Mouse (Mus musculus) heart, postnatal 10 days (tissue): ENCODE data around the gene Ttc7b. TPM values are rescaled to one million over a fixed set of nuclear protein-coding genes. Genes with fewer than 3 reads are reported as not detected.
A peak's percentile ranks its signal among the peaks of the same experiment; 100 is the strongest.

Experiments used
- DNase-seq, 2 experiments: peaks; one replicate each; pipeline ENCODE4 v3.0.0; 2021
- intact Hi-C: fragments of 180-260 bp; cut with DNase I; formaldehyde crosslinking; loops from one replicate; pipeline ENCODE4 v1.15.1; 2025
- total RNA-seq, 2 experiments: library from RNA; stranded (reverse); gene quantifications; 2 replicates each; pipeline ENCODE4 v1.2.3; 2021

Ttc7b gene
- total RNA-seq, 2 experiments from 2014 or later: 70.5 to 78.3 TPM

- no peak for DNase-seq
- intact Hi-C loops: no loop called here
Measured at GRCm38 (mm10) chr12:100465101-100465715, 55.4 kb downstream of the Ttc7b start.

- intact Hi-C loops: no loop called here
- DNase-seq: no peak
Measured at GRCm38 (mm10) chr12:100457701-100458100, 62.9 kb downstream of the Ttc7b start.

GRCm38 (mm10) chr12:100456257-100456975 is 64.2 kb downstream of the Ttc7b start:
- intact Hi-C loops: no loop called here
- peak; percentile 32 to 39 for DNase-seq

- DNase-seq: peak; percentile 69 to 80
Measured at GRCm38 (mm10) chr12:100455453-100455852, 65.2 kb downstream of the Ttc7b start.

GRCm38 (mm10) chr12:100447701-100448277 is 72.8 kb downstream of the Ttc7b start:
- intact Hi-C loops: no loop called here
- DNase-seq: no peak

More at GRCm38 (mm10) chr12:100455453-100455852, 65.2 kb downstream of the Ttc7b start:
- intact Hi-C loops: no loop called here

GRCm38 (mm10) chr12:100447161-100447560 is 73.5 kb downstream of the Ttc7b start:
- intact Hi-C loops: no loop called here
- DNase-seq: peak; percentile 55 to 67

- DNase-seq: no peak
- intact Hi-C loops: no loop called here
Measured at GRCm38 (mm10) chr12:100445686-100446085, 74.9 kb downstream of the Ttc7b start.

- intact Hi-C loops: no loop called here
- no peak for DNase-seq
Measured at GRCm38 (mm10) chr12:100445271-100445670, 75.4 kb downstream of the Ttc7b start.

- no peak for DNase-seq
- intact Hi-C loops: no loop called here
Measured at GRCm38 (mm10) chr12:100444671-100445165, 75.9 kb downstream of the Ttc7b start.

- intact Hi-C loops: no loop called here
Measured at GRCm38 (mm10) chr12:100443452-100443851, 77.2 kb downstream of the Ttc7b start.

GRCm38 (mm10) chr12:100441609-100442008 is 79.0 kb downstream of the Ttc7b start:
- intact Hi-C loops: no loop called here
- DNase-seq: no peak

More at GRCm38 (mm10) chr12:100443452-100443851, 77.2 kb downstream of the Ttc7b start:
- no peak for DNase-seq

GRCm38 (mm10) chr12:100439883-100440282 is 80.7 kb downstream of the Ttc7b start:
- intact Hi-C loops: loop anchor here (5.0 kb wide), 1 partner anchor 32 kb away; no protein-coding TSS in a partner anchor
- DNase-seq: no peak

- DNase-seq: no peak
- intact Hi-C loops: loop anchor here (5.0 kb wide), 1 partner anchor 33 kb away; no protein-coding TSS in a partner anchor
Measured at GRCm38 (mm10) chr12:100439145-100439755, 81.4 kb downstream of the Ttc7b start.

GRCm38 (mm10) chr12:100438509-100438908 is 82.1 kb downstream of the Ttc7b start:
- intact Hi-C loops: loop anchor here (5.0 kb wide), 1 partner anchor 34 kb away; no protein-coding TSS in a partner anchor
- DNase-seq: no peak

GRCm38 (mm10) chr12:100437862-100438261 is 82.8 kb downstream of the Ttc7b start:
- intact Hi-C loops: loop anchor here (5.0 kb wide), 1 partner anchor 34 kb away; no protein-coding TSS in a partner anchor
- no peak for DNase-seq

- no peak for DNase-seq
- intact Hi-C loops: loop anchor here (5.0 kb wide), 1 partner anchor 37 kb away; no protein-coding TSS in a partner anchor
Measured at GRCm38 (mm10) chr12:100435763-100436162, 84.9 kb downstream of the Ttc7b start.

- intact Hi-C loops: no loop called here
Measured at GRCm38 (mm10) chr12:100431830-100432229, 88.8 kb downstream of the Ttc7b start.

GRCm38 (mm10) chr12:100429414-100430114 is 91.1 kb downstream of the Ttc7b start:
- intact Hi-C loops: no loop called here
- DNase-seq: no peak

More at GRCm38 (mm10) chr12:100431830-100432229, 88.8 kb downstream of the Ttc7b start:
- no peak for DNase-seq

- intact Hi-C loops: no loop called here
Measured at GRCm38 (mm10) chr12:100428183-100428582, 92.4 kb downstream of the Ttc7b start.

GRCm38 (mm10) chr12:100426212-100426611 is 94.4 kb downstream of the Ttc7b start:
- DNase-seq: no peak
- intact Hi-C loops: no loop called here

More at GRCm38 (mm10) chr12:100428183-100428582, 92.4 kb downstream of the Ttc7b start:
- DNase-seq: no peak
